Mouse (Mus musculus): ENCODE measurements at regions not wholly inside any gene's neighbourhood (a gene's known extent, or its start where the extent isn't known, plus 50 kb on each side); places are given as distances from the start of the nearest gene placed in this dataset.

DNA sequence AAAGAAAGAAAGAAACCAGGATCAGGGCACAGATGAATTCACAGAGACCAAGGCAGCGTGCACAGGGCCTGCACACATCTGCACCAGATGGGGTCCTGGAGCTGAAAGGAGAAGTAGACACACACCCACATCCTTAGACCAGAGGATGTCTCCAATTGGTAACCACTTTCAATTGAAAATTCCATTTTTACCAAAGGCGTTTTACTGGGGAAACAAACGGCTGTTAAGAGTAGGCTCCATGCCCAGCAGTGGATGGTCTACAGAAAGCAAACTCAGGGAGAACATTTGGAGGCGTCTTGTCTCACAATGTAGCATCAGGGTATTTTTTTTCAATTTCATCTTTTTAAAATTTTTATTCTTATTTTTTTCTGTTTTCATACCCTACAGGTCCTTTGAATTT lies 157.6 kb downstream of the Npr3 start:
- TF ChIP-seq FOSL1 (IDR thresholded peaks at IDR 0.05; ENCODE audit: insufficient read depth, low read length, poor library complexity, severe bottlenecking): no peak
- no peak for TF ChIP-seq CEBPB (IDR thresholded peaks at IDR 0.05; ENCODE audit: low read depth)
- no peak for TF ChIP-seq USF1 (IDR thresholded peaks at IDR 0.05; ENCODE audit: low read depth)
- no peak for TF ChIP-seq CTCF (IDR thresholded peaks at IDR 0.05; ENCODE audit: control insufficient read depth, insufficient read depth, insufficient read length)
- no peak for TF ChIP-seq MYOD1 (IDR thresholded peaks at IDR 0.05; ENCODE audit: control insufficient read depth, insufficient read length, low read depth)
- no peak for TF ChIP-seq MYOG (IDR thresholded peaks at IDR 0.05; ENCODE audit: control insufficient read depth, extremely low read depth, insufficient read length)
- TF ChIP-seq MAX (IDR thresholded peaks at IDR 0.05): no peak
- no peaks in the 10 kb centered on the region for H3K79me2 ChIP-seq (ENCODE audit: control insufficient read depth, insufficient read depth)
- H3K36me3 ChIP-seq (ENCODE audit: control insufficient read depth, insufficient read depth): no peaks in the 10 kb centered on the region
- H3ac ChIP-seq (ENCODE audit: control insufficient read depth, insufficient read length, low read depth): no peak overlapping the region
- H3K4me3 ChIP-seq (ENCODE audit: insufficient read depth, poor library complexity, severe bottlenecking): no peak overlapping the region
- H3K79me3 ChIP-seq (ENCODE audit: low read depth): no peaks in the 10 kb centered on the region
- H3K27me3 ChIP-seq (ENCODE audit: control insufficient read depth, insufficient read depth, insufficient read length): no peaks in the 10 kb centered on the region

DNA sequence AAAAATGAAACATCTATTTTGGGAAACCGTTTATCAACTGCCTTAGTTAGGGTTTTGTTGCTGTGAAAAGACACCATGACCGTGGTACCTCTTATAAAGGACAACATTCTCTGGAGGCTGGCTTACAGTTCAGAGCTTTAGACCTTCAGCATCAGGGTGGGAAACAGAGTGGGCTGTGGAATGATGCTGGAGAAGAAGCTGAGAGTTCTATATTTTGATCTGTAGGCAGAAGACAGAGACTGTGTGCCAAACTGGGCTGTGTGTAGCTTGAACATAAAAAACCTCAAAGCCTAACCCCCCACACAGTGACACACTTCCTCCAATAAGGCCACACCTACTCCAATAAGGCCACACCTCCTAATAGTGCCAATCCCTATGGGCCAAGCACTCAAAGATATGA lies 158.8 kb downstream of the Npr3 start:
- no peaks in the 10 kb centered on the region for H3K27me3 ChIP-seq (ENCODE audit: control insufficient read depth, insufficient read depth, insufficient read length)
- no peaks in the 10 kb centered on the region for H3K79me3 ChIP-seq (ENCODE audit: low read depth)
- no peaks in the 10 kb centered on the region for H3K36me3 ChIP-seq (ENCODE audit: control insufficient read depth, insufficient read depth)
- TF ChIP-seq MAX (IDR thresholded peaks at IDR 0.05) (no peak), CEBPB (IDR thresholded peaks at IDR 0.05; ENCODE audit: low read depth) (no peak), CTCF (IDR thresholded peaks at IDR 0.05; ENCODE audit: control insufficient read depth, insufficient read depth, insufficient read length) (no peak), MYOD1 (IDR thresholded peaks at IDR 0.05; ENCODE audit: control insufficient read depth, insufficient read length, low read depth) (no peak), USF1 (IDR thresholded peaks at IDR 0.05; ENCODE audit: low read depth) (no peak), FOSL1 (IDR thresholded peaks at IDR 0.05; ENCODE audit: insufficient read depth, low read length, poor library complexity, severe bottlenecking) (no peak)
- H3K79me2 ChIP-seq (ENCODE audit: control insufficient read depth, insufficient read depth): no peaks in the 10 kb centered on the region
- no peak overlapping the region for H3ac ChIP-seq (ENCODE audit: control insufficient read depth, insufficient read length, low read depth)
- H3K4me3 ChIP-seq (ENCODE audit: insufficient read depth, poor library complexity, severe bottlenecking): no peak overlapping the region

GRCm38 (mm10) chr15:11746754-11747153 lies 160.3 kb downstream of the Npr3 start:
- Histone ChIP-seq H3K36me3 (ENCODE audit: control insufficient read depth, insufficient read depth) (no peaks in the 10 kb centered on the region), H3K79me2 (ENCODE audit: control insufficient read depth, insufficient read depth) (no peaks in the 10 kb centered on the region), H3K27me3 (ENCODE audit: control insufficient read depth, insufficient read depth, insufficient read length) (no peaks in the 10 kb centered on the region), H3K79me3 (ENCODE audit: low read depth) (no peaks in the 10 kb centered on the region), H3ac (ENCODE audit: control insufficient read depth, insufficient read length, low read depth) (no peak overlapping the region), H3K4me3 (ENCODE audit: insufficient read depth, poor library complexity, severe bottlenecking) (no peak overlapping the region)
- no peak for TF ChIP-seq MAX (IDR thresholded peaks at IDR 0.05)
- TF ChIP-seq MYOD1 (IDR thresholded peaks at IDR 0.05; ENCODE audit: control insufficient read depth, insufficient read length, low read depth): no peak
- no peak for TF ChIP-seq USF1 (IDR thresholded peaks at IDR 0.05; ENCODE audit: low read depth)
- TF ChIP-seq CTCF (IDR thresholded peaks at IDR 0.05; ENCODE audit: control insufficient read depth, insufficient read depth, insufficient read length): no peak
- TF ChIP-seq FOSL1 (IDR thresholded peaks at IDR 0.05; ENCODE audit: insufficient read depth, low read length, poor library complexity, severe bottlenecking): no peak
- TF ChIP-seq CEBPB (IDR thresholded peaks at IDR 0.05; ENCODE audit: low read depth): no peak
- TF ChIP-seq MYOG (IDR thresholded peaks at IDR 0.05; ENCODE audit: control insufficient read depth, extremely low read depth, insufficient read length): no peak

DNA sequence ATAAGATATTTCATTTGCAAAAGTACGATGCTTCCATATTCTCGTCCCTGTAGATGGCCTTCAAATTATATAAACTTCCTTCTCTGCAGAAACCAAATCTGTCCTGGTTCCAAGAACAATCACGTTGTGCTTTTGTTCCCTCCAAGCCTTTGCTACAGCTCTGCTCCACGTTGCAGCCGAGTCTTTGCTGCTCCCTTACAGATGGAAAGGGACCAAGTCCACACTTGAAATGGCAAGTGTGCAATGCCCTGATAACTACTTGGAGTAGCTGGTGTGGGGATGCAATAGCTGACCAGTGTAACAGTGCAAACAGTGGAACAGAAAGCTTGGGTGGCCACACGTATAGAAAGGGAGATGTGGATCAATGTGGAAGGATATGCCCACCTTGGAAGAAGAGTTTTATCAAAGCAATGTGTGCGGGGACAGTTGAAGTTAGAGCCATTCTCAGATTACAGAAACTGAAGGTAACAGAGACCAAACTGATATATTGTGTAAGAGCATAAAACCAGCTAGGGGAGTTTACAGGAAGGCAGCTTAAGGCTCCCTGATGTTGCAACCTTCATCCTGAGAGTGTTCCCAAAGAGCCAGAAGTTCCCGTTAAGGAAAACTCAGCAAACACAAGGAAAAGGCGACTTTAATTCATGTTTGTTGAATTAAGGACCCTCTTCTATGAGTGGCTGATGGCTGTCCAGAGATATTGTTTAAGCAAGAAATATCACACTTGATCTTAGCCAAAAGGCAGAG lies 161.3 kb downstream of the Npr3 start:
- TF ChIP-seq MYOG (IDR thresholded peaks at IDR 0.05; ENCODE audit: control insufficient read depth, extremely low read depth, insufficient read length): no peak
- no peak for TF ChIP-seq MYOD1 (IDR thresholded peaks at IDR 0.05; ENCODE audit: control insufficient read depth, insufficient read length, low read depth)
- TF ChIP-seq CEBPB (IDR thresholded peaks at IDR 0.05; ENCODE audit: low read depth): no peak
- TF ChIP-seq FOSL1 (IDR thresholded peaks at IDR 0.05; ENCODE audit: insufficient read depth, low read length, poor library complexity, severe bottlenecking): no peak
- TF ChIP-seq MAX (IDR thresholded peaks at IDR 0.05): no peak
- Histone ChIP-seq H3K79me3 (ENCODE audit: low read depth) (no peaks in the 10 kb centered on the region), H3ac (ENCODE audit: control insufficient read depth, insufficient read length, low read depth) (no peak overlapping the region), H3K27me3 (ENCODE audit: control insufficient read depth, insufficient read depth, insufficient read length) (no peaks in the 10 kb centered on the region), H3K36me3 (ENCODE audit: control insufficient read depth, insufficient read depth) (no peaks in the 10 kb centered on the region), H3K79me2 (ENCODE audit: control insufficient read depth, insufficient read depth) (no peaks in the 10 kb centered on the region), H3K4me3 (ENCODE audit: insufficient read depth, poor library complexity, severe bottlenecking) (no peak overlapping the region)

- Histone ChIP-seq H3K79me3 (ENCODE audit: low read depth) (no peaks in the 10 kb centered on the region), H3K36me3 (ENCODE audit: control insufficient read depth, insufficient read depth) (no peaks in the 10 kb centered on the region), H3ac (ENCODE audit: control insufficient read depth, insufficient read length, low read depth) (no peak overlapping the region), H3K27me3 (ENCODE audit: control insufficient read depth, insufficient read depth, insufficient read length) (no peaks in the 10 kb centered on the region), H3K79me2 (ENCODE audit: control insufficient read depth, insufficient read depth) (no peaks in the 10 kb centered on the region), H3K4me3 (ENCODE audit: insufficient read depth, poor library complexity, severe bottlenecking) (no peak overlapping the region)
- TF ChIP-seq MAX (IDR thresholded peaks at IDR 0.05) (no peak), CEBPB (IDR thresholded peaks at IDR 0.05; ENCODE audit: low read depth) (no peak), MYOD1 (IDR thresholded peaks at IDR 0.05; ENCODE audit: control insufficient read depth, insufficient read length, low read depth) (no peak), CTCF (IDR thresholded peaks at IDR 0.05; ENCODE audit: control insufficient read depth, insufficient read depth, insufficient read length) (no peak), USF1 (IDR thresholded peaks at IDR 0.05; ENCODE audit: low read depth) (no peak), FOSL1 (IDR thresholded peaks at IDR 0.05; ENCODE audit: insufficient read depth, low read length, poor library complexity, severe bottlenecking) (no peak), MYOG (IDR thresholded peaks at IDR 0.05; ENCODE audit: control insufficient read depth, extremely low read depth, insufficient read length) (no peak)
These were observed 162.2 kb downstream of the Npr3 start for GRCm38 (mm10) chr15:11744903-11745302.

- Histone ChIP-seq H3K79me3 (ENCODE audit: low read depth) (no peaks in the 10 kb centered on the region), H3K36me3 (ENCODE audit: control insufficient read depth, insufficient read depth) (no peaks in the 10 kb centered on the region), H3ac (ENCODE audit: control insufficient read depth, insufficient read length, low read depth) (no peak overlapping the region), H3K79me2 (ENCODE audit: control insufficient read depth, insufficient read depth) (no peaks in the 10 kb centered on the region), H3K4me3 (ENCODE audit: insufficient read depth, poor library complexity, severe bottlenecking) (no peak overlapping the region), H3K27me3 (ENCODE audit: control insufficient read depth, insufficient read depth, insufficient read length) (no peaks in the 10 kb centered on the region)
- TF ChIP-seq USF1 (IDR thresholded peaks at IDR 0.05; ENCODE audit: low read depth) (no peak), MAX (IDR thresholded peaks at IDR 0.05) (no peak), CTCF (IDR thresholded peaks at IDR 0.05; ENCODE audit: control insufficient read depth, insufficient read depth, insufficient read length) (no peak), FOSL1 (IDR thresholded peaks at IDR 0.05; ENCODE audit: insufficient read depth, low read length, poor library complexity, severe bottlenecking) (no peak), MYOG (IDR thresholded peaks at IDR 0.05; ENCODE audit: control insufficient read depth, extremely low read depth, insufficient read length) (no peak), MYOD1 (IDR thresholded peaks at IDR 0.05; ENCODE audit: control insufficient read depth, insufficient read length, low read depth) (no peak), CEBPB (IDR thresholded peaks at IDR 0.05; ENCODE audit: low read depth) (no peak)
These were observed 162.8 kb downstream of the Npr3 start for GRCm38 (mm10) chr15:11744296-11744695.

Data from C2C12 (cell line).